Mouse (Mus musculus) layer of hippocampus, postnatal 10 days (tissue): ENCODE data around the gene Ahsa1. TPM values are rescaled to one million over a fixed set of nuclear protein-coding genes. Genes with fewer than 3 reads are reported as not detected.
"Not testable (repeated sequence)": the region's sequence is repeated elsewhere in the genome, so short reads cannot be mapped to it uniquely, and the experiment has no call there.

ENCODE experiments used
- DNase-seq, 2 experiments: peaks; one replicate each; pipeline ENCODE4 v3.0.0; 2021; ENCODE audit warnings: low spot score in 2 of 2
- long read RNA-seq: library from polyadenylated mRNA; stranded (forward); transcript quantifications from one replicate; pipeline ENCODE4 v2.0.0, GENCODE M21; 2023
- total RNA-seq, 2 experiments: library from RNA; stranded (reverse); gene quantifications; 2 replicates each; pipeline ENCODE4 v1.2.3; 2021

The Ahsa1 gene
- 100 to 1,000 TPM; 151 to 153 TPM for total RNA-seq
- long read RNA-seq, transcript Ahsa1-201 (9 exons, 1,377 nt), result major isoform, 160 of 175 reads
- long read RNA-seq, partial matches to known transcripts, result 3 of 175 reads
- long read RNA-seq, other reads (novel, unspliced or antisense), result 11 of 175 reads

- DNase-seq, result peak; percentile 81 to 84
Observed at GRCm38 (mm10) chr12:87266108-87266826, at the start of gene Ahsa1, which contains the start of gene Vipas39. Ahsa1 (plus strand) TSS chr12:87266479. Vipas39 (minus strand) TSS chr12:87266256.

DNA sequence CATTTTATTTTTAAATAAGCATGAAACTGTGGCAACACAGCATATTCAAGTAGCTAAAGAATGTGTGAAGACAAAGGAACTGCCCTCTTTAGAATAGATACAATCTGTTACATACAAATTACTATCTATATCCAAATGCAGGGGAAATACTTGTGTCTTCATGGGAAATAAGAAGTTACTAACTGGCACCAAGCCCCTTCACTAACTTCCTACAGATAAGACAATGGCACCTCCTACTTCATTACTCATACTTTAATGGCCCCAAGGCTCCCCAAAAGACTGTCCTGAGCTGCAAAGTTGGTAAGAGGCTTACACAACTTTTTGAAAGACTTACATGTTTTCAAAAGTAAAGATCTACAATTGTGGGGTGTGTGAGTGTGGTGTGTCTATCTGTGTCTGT lies 48.7 kb upstream of the Ahsa1 start:
- DNase-seq, result no peak

GRCm38 (mm10) chr12:87219362-87219761 lies 46.9 kb upstream of the Ahsa1 start:
- no peak for DNase-seq

- DNase-seq, result no peak
Observed at GRCm38 (mm10) chr12:87224950-87225349, 41.3 kb upstream of the Ahsa1 start.

DNA sequence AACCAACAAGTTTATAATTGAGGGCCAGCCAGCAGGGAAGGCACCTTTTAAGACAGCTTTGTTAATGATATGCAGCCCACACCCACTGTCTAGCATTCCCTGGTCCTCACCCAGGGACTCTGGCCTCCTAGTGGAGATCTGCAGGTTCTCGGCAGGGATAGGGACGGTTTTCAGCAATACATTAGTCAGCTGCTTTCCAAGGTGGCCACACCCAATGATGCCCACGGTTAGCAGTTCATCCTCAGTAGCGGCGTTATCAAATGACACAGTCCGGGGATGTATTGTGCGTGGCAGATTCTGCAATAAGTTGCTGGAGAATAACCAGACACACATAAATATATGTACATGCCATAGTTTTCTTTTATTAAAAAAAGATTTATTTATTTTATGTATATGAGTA lies 39.5 kb upstream of the Ahsa1 start:
- DNase-seq, result no peak

GRCm38 (mm10) chr12:87229633-87230032 lies 36.6 kb upstream of the Ahsa1 start:
- DNase-seq, result no peak

GRCm38 (mm10) chr12:87230379-87230895 lies 35.8 kb upstream of the Ahsa1 start:
- DNase-seq, result no peak

DNA sequence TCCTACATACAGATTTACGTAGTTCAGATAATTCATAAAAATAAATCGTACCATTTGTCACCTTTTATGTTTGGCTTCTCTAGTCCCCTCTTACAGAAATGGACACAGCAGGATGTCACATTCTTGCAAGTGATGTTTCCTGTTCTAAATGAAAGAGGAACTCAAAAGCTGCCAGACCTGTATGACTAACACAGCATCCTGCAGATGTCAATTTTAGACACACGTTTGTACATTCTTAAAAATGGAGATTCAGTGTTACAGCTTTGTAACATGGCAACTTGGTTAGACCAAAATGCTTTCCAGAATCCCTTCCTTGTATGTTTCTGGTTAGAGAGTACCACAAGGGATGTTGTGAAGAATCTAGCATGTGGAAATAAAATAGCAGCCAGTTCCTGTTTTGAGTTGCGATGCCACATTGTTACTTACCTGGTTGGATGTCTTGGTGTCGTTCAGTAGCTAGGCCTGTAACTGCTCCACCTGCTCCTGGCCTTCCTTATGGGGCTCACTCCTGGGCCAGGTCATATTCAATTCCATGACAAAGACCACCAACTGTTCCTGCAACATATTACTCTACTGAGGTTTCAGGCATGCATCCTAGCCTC lies 29.3 kb upstream of the Ahsa1 start:
- no peak for DNase-seq

GRCm38 (mm10) chr12:87238632-87239031 lies 27.6 kb upstream of the Ahsa1 start, which contains the start of gene Noxred1:
Noxred1 (minus strand) TSS chr12:87238732.
- DNase-seq, result no peak

DNA sequence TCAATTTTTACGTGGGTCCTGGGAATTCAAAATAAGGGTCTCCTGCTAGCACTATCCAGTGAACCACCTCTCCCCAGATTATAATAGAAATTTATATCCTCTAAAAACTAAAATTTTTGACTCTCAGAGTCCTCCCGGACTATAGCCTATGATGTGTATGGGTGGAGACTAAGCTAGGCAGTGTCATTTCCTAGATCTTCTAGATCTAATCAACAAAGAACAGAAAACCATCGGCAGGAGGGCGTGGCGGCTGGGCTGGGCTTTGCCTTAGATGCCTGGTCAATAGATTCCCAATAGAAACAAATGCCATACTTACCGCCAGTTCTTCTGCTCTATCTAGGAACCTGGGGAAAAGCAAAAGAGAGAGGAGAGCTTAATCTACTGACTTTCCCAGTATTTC lies 16.1 kb upstream of the Ahsa1 start:
- DNase-seq, result no peak

DNA sequence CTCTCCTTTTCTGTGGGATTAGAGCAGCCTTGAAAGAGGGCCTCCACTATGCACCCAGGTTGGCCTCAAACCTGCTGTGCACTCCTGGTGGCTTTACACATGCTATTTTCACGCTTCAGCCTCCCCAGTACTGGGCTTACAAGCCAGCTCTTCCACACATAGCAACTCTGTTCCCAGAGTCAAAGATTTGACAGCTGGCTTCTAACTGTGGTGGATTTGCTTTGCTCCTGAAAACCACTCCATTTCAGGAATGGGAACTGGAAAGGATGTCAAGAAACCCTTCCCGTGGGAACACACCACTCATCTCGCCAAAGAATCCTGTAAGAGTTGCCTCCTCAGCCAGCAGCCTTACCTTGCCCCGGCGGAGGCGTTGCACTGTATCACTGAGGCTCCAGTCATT lies 12.4 kb upstream of the Ahsa1 start:
- DNase-seq, result no peak

DNA sequence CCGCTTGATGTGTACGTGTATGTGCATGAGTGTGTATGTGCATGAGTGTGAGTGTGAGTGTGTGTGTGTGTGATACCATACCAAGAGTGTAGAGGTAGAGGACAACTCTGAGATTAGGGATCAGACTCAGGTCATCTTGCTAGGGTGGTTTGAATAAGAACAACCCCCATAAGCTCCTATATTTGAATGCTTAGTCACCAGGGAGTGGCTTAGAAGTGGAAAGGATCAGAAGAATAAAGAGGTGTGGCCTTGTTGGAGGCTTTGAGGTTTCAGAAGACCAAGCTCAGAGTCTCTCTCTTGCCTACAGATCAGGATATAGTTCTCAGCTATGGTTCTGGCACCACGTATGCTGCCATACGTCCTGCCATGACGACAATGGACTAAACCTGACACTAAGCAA lies 9.7 kb upstream of the Ahsa1 start:
- no peak for DNase-seq

- no peak for DNase-seq
Observed at GRCm38 (mm10) chr12:87260562-87260961, 5.7 kb upstream of the Ahsa1 start.

DNA sequence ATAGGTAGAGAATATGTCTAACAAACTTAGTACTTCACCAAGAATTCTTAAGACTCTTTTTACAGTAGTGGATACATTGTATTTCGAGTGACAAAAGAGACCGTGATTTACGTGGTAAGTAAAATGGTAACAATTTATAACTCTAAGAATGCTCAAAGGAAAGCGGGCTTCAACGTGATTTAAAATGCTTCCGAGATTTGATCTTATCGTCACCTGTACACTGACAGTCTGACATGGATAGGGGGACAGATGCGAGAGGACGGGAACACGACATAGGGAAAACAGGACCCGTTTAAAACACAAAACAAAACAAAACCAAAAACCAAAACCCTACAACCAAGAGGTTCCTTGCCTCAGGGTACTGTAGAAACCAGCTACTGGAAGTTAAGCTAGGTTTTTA lies 835 bp upstream of the Ahsa1 start:
- DNase-seq, result no peak

DNA sequence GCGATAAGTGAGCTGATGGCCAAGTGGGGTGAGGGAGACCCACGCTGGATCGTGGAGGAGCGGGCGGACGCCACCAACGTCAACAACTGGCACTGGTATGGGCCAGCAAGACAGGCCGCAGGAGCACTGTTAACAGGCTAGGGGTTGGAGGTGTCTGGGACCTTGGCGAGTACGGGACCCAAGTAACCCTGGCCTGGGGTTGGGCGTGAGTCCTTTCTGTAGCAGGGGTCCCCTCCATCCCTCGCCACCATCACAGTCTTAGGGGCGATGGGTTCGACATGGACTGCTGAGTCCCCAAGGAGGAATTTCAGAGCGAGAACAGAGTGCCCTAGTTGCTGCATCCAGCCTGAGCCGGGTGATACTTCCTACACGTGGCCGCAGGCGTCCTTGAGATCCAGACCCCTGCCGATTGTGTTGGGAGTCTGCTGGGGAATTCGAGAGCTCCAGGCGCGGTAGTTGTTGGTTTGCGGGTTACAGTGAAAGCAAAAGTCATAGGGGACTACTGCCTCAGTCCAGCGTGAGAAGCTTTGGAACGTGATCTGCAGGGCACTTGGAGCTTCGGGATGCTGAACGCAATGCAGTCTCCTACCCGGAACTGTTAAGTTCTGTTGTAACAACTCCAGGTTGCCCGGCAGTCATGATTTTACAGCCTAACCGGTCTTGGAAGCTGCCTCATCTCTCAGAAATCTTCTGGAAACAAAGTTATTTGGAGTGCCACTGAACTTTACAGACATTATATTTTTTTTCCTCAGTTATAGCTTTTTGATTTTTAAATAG lies 736 bp downstream of the Ahsa1 start:
- DNase-seq, result no peak

DNA sequence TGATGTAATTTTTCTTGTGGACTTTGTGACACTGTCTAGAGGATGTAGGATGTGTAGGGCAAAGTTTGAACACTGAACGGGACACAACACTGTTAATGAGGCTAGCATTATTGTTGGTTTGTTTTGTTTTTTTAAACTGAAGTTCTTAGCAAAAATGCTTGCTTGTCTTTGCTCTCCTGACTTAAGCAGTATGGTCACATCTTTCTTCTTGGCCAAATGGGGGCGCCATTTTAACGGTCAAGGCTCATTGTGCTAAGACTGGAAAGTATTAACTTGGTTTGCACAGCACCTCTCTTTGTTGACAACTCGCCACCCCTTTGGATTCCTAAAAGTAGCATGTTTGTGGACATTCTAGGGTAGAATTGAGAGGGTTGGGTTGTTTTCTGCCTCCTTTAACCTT lies 1.4 kb downstream of the Ahsa1 start:
- DNase-seq, result peak; percentile 23 to 52

- no peak for DNase-seq
Observed at GRCm38 (mm10) chr12:87274853-87275831, 8.9 kb downstream of the Ahsa1 start.

- DNase-seq, result not testable (repeated sequence)
Observed at GRCm38 (mm10) chr12:87277251-87277650, 11.0 kb downstream of the Ahsa1 start.

GRCm38 (mm10) chr12:87278118-87278730 lies 11.9 kb downstream of the Ahsa1 start:
- no peak for DNase-seq

GRCm38 (mm10) chr12:87279350-87279749 lies 13.1 kb downstream of the Ahsa1 start:
- DNase-seq, result no peak
